Mouse (Mus musculus): ENCODE results near the gene Foxe3. TPM values are rescaled to one million over a fixed set of nuclear protein-coding genes. Genes with fewer than 3 reads are reported as not detected.
"Not testable (repeated sequence)": the region's sequence is repeated elsewhere in the genome, so short reads cannot be mapped to it uniquely, and the experiment has no call there.

The Foxe3 gene
- 0.27 TPM in 1 of 2 replicates, not detected in the other for total RNA-seq (2014; rRNA removed)
- 0.31 and 0.39 TPM in 2 replicates for polyA plus RNA-seq (2015; fragmentation: Nextera tagmentation; extraction: Ambion mirVana)

GRCm38 (mm10) chr4:114925917-114926312 is at the start of gene Foxe3:
Gene Foxe3 (minus strand): TSS chr4:114926013.
- H3K4me2 ChIP-seq (ENCODE audit: low read depth, low read length, poor library complexity, severe bottlenecking), result peak within 1 kb of the TSS; percentile 56

GRCm38 (mm10) chr4:114973229-114973740 is 47.5 kb upstream of the Foxe3 start:
- Histone ChIP-seq H3K4me2 (ENCODE audit: low read depth, low read length, poor library complexity, severe bottlenecking) (no peak overlapping the region), H3K4me3 (ENCODE audit: low read depth, low read length) (no peak overlapping the region), H3K27ac (ENCODE audit: low read depth, low read length) (no peak overlapping the region), H3K36me3 (ENCODE audit: insufficient read depth, low read length) (peaks cover 8% of the 10 kb centered on the region; the same call in 1 of the 2 replicates), H3K27me3 (ENCODE audit: insufficient read depth, low read length) (no peaks in the 10 kb centered on the region), H3K4me1 (ENCODE audit: insufficient read depth, low read length) (no peaks in the 10 kb centered on the region), H3K9ac (replicated peaks; ENCODE audit: low read length, poor library complexity, severe bottlenecking) (no peak overlapping the region), H3K9me3 (ENCODE audit: low read length) (no peaks in the 10 kb centered on the region)
- 91% methylated on average over 1 of the region's 1 CpGs for WGBS
- TF ChIP-seq CTCF (IDR thresholded peaks at IDR 0.05), result no peak
- ATAC-seq (ENCODE audit: low FRiP score) (no peak), DNase-seq (ENCODE audit: low spot score) (no peak)

More at GRCm38 (mm10) chr4:114925917-114926312, at the start of gene Foxe3:
- ATAC-seq (ENCODE audit: low FRiP score) (no peak; the same call in 1 of the 2 replicates), DNase-seq (ENCODE audit: low spot score) (no peak)
- 2% methylated on average over 24 of the region's 25 CpGs for WGBS
- H3K36me3 ChIP-seq (ENCODE audit: insufficient read depth, low read length), result no peaks in the 10 kb centered on the region
- H3K9ac ChIP-seq (replicated peaks; ENCODE audit: low read length, poor library complexity, severe bottlenecking), result no peak within 1 kb of the TSS
- no peaks in the 10 kb centered on the region for H3K9me3 ChIP-seq (ENCODE audit: low read length)
- H3K27me3 ChIP-seq (ENCODE audit: insufficient read depth, low read length), result peaks cover 81% of the 10 kb centered on the region
- peak within 1 kb of the TSS; percentile 36 for H3K4me3 ChIP-seq (ENCODE audit: low read depth, low read length)
- H3K4me1 ChIP-seq (ENCODE audit: insufficient read depth, low read length), result 0 out of 2 replicates have a peak, but pooled peaks cover 4% of the 10 kb centered on the region
- H3K27ac ChIP-seq (ENCODE audit: low read depth, low read length), result no peak within 1 kb of the TSS
- no peak for TF ChIP-seq CTCF (IDR thresholded peaks at IDR 0.05)

- H3K4me1 ChIP-seq (ENCODE audit: insufficient read depth, low read length), result no peaks in the 10 kb centered on the region
- H3K9me3 ChIP-seq (ENCODE audit: low read length), result no peaks in the 10 kb centered on the region
- no peak overlapping the region for H3K9ac ChIP-seq (replicated peaks; ENCODE audit: low read length, poor library complexity, severe bottlenecking)
- H3K4me2 ChIP-seq (ENCODE audit: low read depth, low read length, poor library complexity, severe bottlenecking), result no peak overlapping the region
- no peak for ATAC-seq (ENCODE audit: low FRiP score)
- 92% methylated on average over 5 of the region's 5 CpGs for WGBS
- DNase-seq (ENCODE audit: low spot score), result no peak
- peaks cover 14% of the 10 kb centered on the region; the same call in 1 of the 2 replicates for H3K36me3 ChIP-seq (ENCODE audit: insufficient read depth, low read length)
- no peak for TF ChIP-seq CTCF (IDR thresholded peaks at IDR 0.05)
- no peaks in the 10 kb centered on the region for H3K27me3 ChIP-seq (ENCODE audit: insufficient read depth, low read length)
- no peak overlapping the region for H3K4me3 ChIP-seq (ENCODE audit: low read depth, low read length)
- H3K27ac ChIP-seq (ENCODE audit: low read depth, low read length), result no peak overlapping the region
Measured at GRCm38 (mm10) chr4:114970736-114971135, 44.9 kb upstream of the Foxe3 start.

GRCm38 (mm10) chr4:114960881-114961280 is 35.1 kb upstream of the Foxe3 start:
- ATAC-seq (ENCODE audit: low FRiP score); H3K9ac ChIP-seq (replicated peaks; ENCODE audit: low read length, poor library complexity, severe bottlenecking); H3K27ac ChIP-seq (ENCODE audit: low read depth, low read length); H3K27me3 ChIP-seq (ENCODE audit: insufficient read depth, low read length); H3K9me3 ChIP-seq (ENCODE audit: low read length); DNase-seq (ENCODE audit: low spot score); H3K4me3 ChIP-seq (ENCODE audit: low read depth, low read length); H3K4me1 ChIP-seq (ENCODE audit: insufficient read depth, low read length); H3K4me2 ChIP-seq (ENCODE audit: low read depth, low read length, poor library complexity, severe bottlenecking): not testable (repeated sequence)
- H3K36me3 ChIP-seq (ENCODE audit: insufficient read depth, low read length), result peaks cover 18% of the 10 kb centered on the region
- 93% methylated on average over 2 of the region's 2 CpGs for WGBS

GRCm38 (mm10) chr4:114959533-114959932 is 33.7 kb upstream of the Foxe3 start:
- DNase-seq (ENCODE audit: low spot score), result no peak
- 94% methylated on average over 2 of the region's 2 CpGs for WGBS
- no peak for ATAC-seq (ENCODE audit: low FRiP score)
- Histone ChIP-seq H3K4me2 (ENCODE audit: low read depth, low read length, poor library complexity, severe bottlenecking) (no peak overlapping the region), H3K9me3 (ENCODE audit: low read length) (no peaks in the 10 kb centered on the region), H3K4me1 (ENCODE audit: insufficient read depth, low read length) (no peaks in the 10 kb centered on the region), H3K4me3 (ENCODE audit: low read depth, low read length) (no peak overlapping the region), H3K36me3 (ENCODE audit: insufficient read depth, low read length) (peaks cover 9% of the 10 kb centered on the region; the same call in 1 of the 2 replicates), H3K27ac (ENCODE audit: low read depth, low read length) (no peak overlapping the region), H3K9ac (replicated peaks; ENCODE audit: low read length, poor library complexity, severe bottlenecking) (no peak overlapping the region), H3K27me3 (ENCODE audit: insufficient read depth, low read length) (no peaks in the 10 kb centered on the region)
- TF ChIP-seq CTCF (IDR thresholded peaks at IDR 0.05), result no peak

GRCm38 (mm10) chr4:114958786-114959185 is 33.0 kb upstream of the Foxe3 start:
- no peak overlapping the region for H3K4me3 ChIP-seq (ENCODE audit: low read depth, low read length)
- H3K9ac ChIP-seq (replicated peaks; ENCODE audit: low read length, poor library complexity, severe bottlenecking), result no peak overlapping the region
- no peak overlapping the region for H3K27ac ChIP-seq (ENCODE audit: low read depth, low read length)
- H3K9me3 ChIP-seq (ENCODE audit: low read length), result no peaks in the 10 kb centered on the region
- no peak overlapping the region for H3K4me2 ChIP-seq (ENCODE audit: low read depth, low read length, poor library complexity, severe bottlenecking)
- TF ChIP-seq CTCF (IDR thresholded peaks at IDR 0.05), result no peak
- no peaks in the 10 kb centered on the region for H3K27me3 ChIP-seq (ENCODE audit: insufficient read depth, low read length)
- peaks cover 9% of the 10 kb centered on the region; the same call in 1 of the 2 replicates for H3K36me3 ChIP-seq (ENCODE audit: insufficient read depth, low read length)
- no peaks in the 10 kb centered on the region for H3K4me1 ChIP-seq (ENCODE audit: insufficient read depth, low read length)
- ATAC-seq (ENCODE audit: low FRiP score) (no peak), DNase-seq (ENCODE audit: low spot score) (no peak)
- 96% methylated on average over 4 of the region's 4 CpGs for WGBS

All from midbrain, postnatal 0 days (tissue).